8 mouse cellular contexts compared by ENCODE assay signal in the genomic region with DNA sequence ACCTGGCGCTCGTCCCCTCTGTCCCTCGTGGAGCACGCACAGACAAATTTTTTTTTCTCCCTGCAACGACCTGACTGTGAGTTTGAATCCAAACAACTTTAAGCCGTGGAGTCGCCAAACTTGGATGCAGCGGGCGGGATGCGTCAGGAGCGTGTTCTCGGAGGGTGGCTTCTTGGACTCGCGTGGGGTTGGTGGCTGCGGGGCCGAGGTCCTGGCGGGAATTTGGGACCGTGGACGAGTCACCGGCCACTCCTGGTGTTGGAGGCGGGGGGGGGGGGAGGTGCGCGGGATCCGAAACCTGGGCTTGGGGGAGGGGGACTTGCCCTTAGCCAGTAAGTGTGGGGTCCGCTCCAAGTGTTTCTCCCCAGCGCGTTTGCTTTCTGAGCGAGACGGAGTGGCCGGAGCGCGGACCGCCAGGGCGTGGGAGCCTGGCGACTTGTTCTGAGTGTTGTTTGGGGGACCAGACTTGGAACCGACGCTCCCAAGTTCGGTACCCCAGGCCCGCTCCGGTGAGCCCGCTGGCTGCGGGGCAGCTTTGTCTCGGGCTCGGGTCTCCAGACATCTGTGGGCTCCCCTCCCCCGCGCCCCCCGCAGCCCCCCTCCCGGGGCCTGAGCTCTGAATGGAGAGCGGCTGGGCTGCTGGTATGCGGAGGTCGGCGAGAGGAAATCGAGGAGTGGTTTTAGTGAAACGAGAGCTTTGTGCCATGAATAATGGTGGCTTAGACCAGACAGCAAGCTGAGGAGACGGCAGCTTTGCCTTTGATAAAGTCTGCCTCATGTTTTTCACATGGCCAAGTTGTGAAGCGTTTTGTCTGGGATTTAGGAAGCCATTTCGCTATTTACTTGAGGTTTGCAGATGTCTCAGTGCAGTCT. TPM values are rescaled to one million over a fixed set of nuclear protein-coding genes. Genes with fewer than 3 reads are reported as not detected.
DNase-seq lines count a peak whose midpoint lies in the region; ATAC-seq and TF ChIP-seq lines count a peak whose summit lies in the region.

No protein-coding gene starts in this region.

- under 1% methylated on average over 57 of the region's 57 CpGs for WGBS in forebrain, embryonic 12.5 days
- under 1% methylated on average over 55 of the region's 57 CpGs for WGBS in stomach, embryonic 14.5 days

- H3K4me3 ChIP-seq in forebrain, embryonic 12.5 days (replicated peaks), result peak overlapping the region; percentile 65
- peak overlapping the region; percentile 96 for H3K4me3 ChIP-seq in stomach, embryonic 14.5 days (ENCODE audit: low read depth, low read length)

- intact Hi-C loops in heart, postnatal 36 days (cut with DNase I), result loop anchor here (2.0 to 10.0 kb wide), 7 partner anchors 27 to 441 kb away; no protein-coding TSS in a partner anchor

- peaks cover 72% of the 10 kb centered on the region for H3K4me1 ChIP-seq in forebrain, embryonic 12.5 days
- H3K4me1 ChIP-seq in stomach, embryonic 14.5 days (ENCODE audit: control insufficient read depth, insufficient read depth, low read length), result peaks cover 28% of the 10 kb centered on the region

- no peak for TF ChIP-seq CTCF in brain, embryonic 14.5 days (IDR thresholded peaks at IDR 0.05; ENCODE audit: borderline replicate concordance, extremely low read depth, insufficient read depth, insufficient read length)

- peak overlapping the region; percentile 90 for H3K9ac ChIP-seq in forebrain, embryonic 12.5 days
- H3K9ac ChIP-seq in stomach, embryonic 14.5 days (replicated peaks; ENCODE audit: low read depth, low read length), result peak overlapping the region; percentile 99

- peaks cover 3% of the 10 kb centered on the region; the same call in 1 of the 2 replicates for H3K27me3 ChIP-seq in forebrain, embryonic 12.5 days
- no peaks in the 10 kb centered on the region for H3K27me3 ChIP-seq in stomach, embryonic 14.5 days (ENCODE audit: control insufficient read depth, insufficient read depth, low read length)

- H3K27ac ChIP-seq in forebrain, embryonic 12.5 days, result peak overlapping the region; percentile 96
- peak overlapping the region; percentile 93 for H3K27ac ChIP-seq in stomach, embryonic 14.5 days (ENCODE audit: low read length)

- no peaks in the 10 kb centered on the region for H3K9me3 ChIP-seq in forebrain, embryonic 12.5 days
- H3K9me3 ChIP-seq in stomach, embryonic 14.5 days (ENCODE audit: control insufficient read depth, low read depth, low read length), result no peaks in the 10 kb centered on the region

- peak overlapping the region; percentile 96 for H3K4me2 ChIP-seq in forebrain, embryonic 12.5 days
- H3K4me2 ChIP-seq in stomach, embryonic 14.5 days (replicated peaks; ENCODE audit: low read depth, low read length), result peak overlapping the region; percentile 98

- peaks cover 4% of the 10 kb centered on the region for H3K36me3 ChIP-seq in forebrain, embryonic 12.5 days (replicated peaks)
- H3K36me3 ChIP-seq in stomach, embryonic 14.5 days (ENCODE audit: control insufficient read depth, insufficient read depth, low read length), result no peaks in the 10 kb centered on the region

- TF ChIP-seq POLR2A in brain, embryonic 14.5 days (IDR thresholded peaks at IDR 0.05; ENCODE audit: borderline replicate concordance, extremely low read depth, insufficient read depth, insufficient read length, poor library complexity, severe bottlenecking), result no peak

- ATAC-seq in forebrain, embryonic 12.5 days (ENCODE audit: low FRiP score), result peak; percentile 59
- no peak for ATAC-seq in stomach, embryonic 14.5 days (ENCODE audit: insufficient number of reproducible peaks, insufficient read depth, low FRiP score, low read depth)

- DNase-seq in frontal cortex, postnatal 14 days (ENCODE audit: low spot score in 2 of 2), result peak; percentile 32 to 36
- DNase-seq in frontal cortex, adult 2 months (ENCODE audit: extremely low spot score in 1 of 2, low spot score in 1 of 2), result no peak
- peak; percentile 84 for DNase-seq in brain, embryonic 14.5 days (ENCODE audit: low read depth)
- peak; percentile 39 to 50 for DNase-seq in heart, postnatal 36 days
- peak; percentile 20 to 35 for DNase-seq in layer of hippocampus, postnatal 25 days (ENCODE audit: extremely low spot score in 1 of 2, low spot score in 1 of 2)
- peak; percentile 76 for DNase-seq in mesoderm, embryonic 11.5 days (ENCODE audit: low read depth, low spot score)

RNA-seq across cellular contexts. Expression of gene Ctnnb1, which starts 5.1 kb away (rescaled TPM):
- 294 and 339 TPM in 2 replicates for polyA plus RNA-seq in frontal cortex, adult 2 months (2012; rRNA removed)
- 259 and 433 TPM in 2 replicates for polyA plus RNA-seq in brain, embryonic 14.5 days (2012; rRNA removed)
- 764 and 774 TPM in 2 replicates for polyA plus RNA-seq in forebrain, embryonic 12.5 days (2016; fragmentation: Nextera tagmentation; extraction: Ambion mirVana)
- total RNA-seq in heart, postnatal 36 days (2021), result 100 to 1,000 TPM; 454 to 475 TPM
- total RNA-seq in layer of hippocampus, postnatal 25 days (2021), result 100 to 1,000 TPM; 606 to 645 TPM
- 758 and 780 TPM in 2 replicates for polyA plus RNA-seq in stomach, embryonic 14.5 days (2014; fragmentation: Nextera tagmentation; extraction: Ambion mirVana)

Comparison
In these comparisons a context has a peak if more than half of its experiments do, and no peak if none do; other contexts are left out.
1. DNase-seq: peak in frontal cortex, postnatal 14 days (2 of 2), brain, embryonic 14.5 days (single experiment), heart, postnatal 36 days (2 of 2), layer of hippocampus, postnatal 25 days (2 of 2) and mesoderm, embryonic 11.5 days (single experiment); none in frontal cortex, adult 2 months (0 of 2).